Comparison of ENCODE assay signal across 8 mouse cellular contexts in genomic region chr8:47743419-47743818, GRCm38 (mm10). TPM values are rescaled to one million over a fixed set of nuclear protein-coding genes. Genes with fewer than 3 reads are reported as not detected.
DNase-seq lines count a peak whose midpoint lies in the region.

No protein-coding gene starts in this region.

- 0 out of 2 replicates have a peak, but pooled peaks cover 5% of the 10 kb centered on the region for H3K27me3 ChIP-seq in hindbrain, embryonic 10.5 days (ENCODE audit: insufficient read depth, poor library complexity, severe bottlenecking)

- no peaks in the 10 kb centered on the region for H3K36me3 ChIP-seq in hindbrain, embryonic 10.5 days

- DNase-seq in Muller cell, postnatal 12 days (ENCODE audit: inconsistent ontology term) = peak; percentile 78
- DNase-seq in cerebellum, adult 9-10 months = peak; percentile 74
- peak; percentile 71 to 99 for DNase-seq in frontal cortex, adult 2 months (ENCODE audit: extremely low spot score in 1 of 2, low spot score in 1 of 2)
- peak; percentile 86 for DNase-seq in hindbrain, embryonic 10.5 days (ENCODE audit: low spot score)
- peak; percentile 87 to 91 for DNase-seq in layer of hippocampus, postnatal 14 days (ENCODE audit: low spot score in 2 of 2)
- peak; percentile 72 to 84 for DNase-seq in lung, postnatal 4 days
- DNase-seq in right cerebral cortex, postnatal 14 days = peak; percentile 90
- peak; percentile 86 for DNase-seq in urinary bladder, postnatal 25 days (ENCODE audit: low spot score)

- peaks cover 19% of the 10 kb centered on the region for H3K4me1 ChIP-seq in hindbrain, embryonic 10.5 days (replicated peaks)

- WGBS in hindbrain, embryonic 10.5 days = 10% methylated on average over 11 of the region's 11 CpGs

- no peaks in the 10 kb centered on the region for H3K9me3 ChIP-seq in hindbrain, embryonic 10.5 days

- no peak overlapping the region for H3K27ac ChIP-seq in hindbrain, embryonic 10.5 days

- no peak overlapping the region for H3K4me3 ChIP-seq in hindbrain, embryonic 10.5 days

RNA-seq across cellular contexts. Expression of gene Cdkn2aip, which starts 29.7 kb away (rescaled TPM):
- 11.4 and 13.4 TPM in 2 replicates for polyA plus RNA-seq in frontal cortex, adult 2 months (2012; rRNA removed)
- 39.2 and 39.9 TPM in 2 replicates for polyA plus RNA-seq in hindbrain, embryonic 10.5 days (2016; fragmentation: Nextera tagmentation; extraction: Ambion mirVana)
- 10 to 100 TPM; 12.8 to 13.6 TPM for total RNA-seq in layer of hippocampus, postnatal 14 days (2021)
